Mouse (Mus musculus) liver, adult 2 months (tissue): ENCODE data around the gene Lyrm7.

Experiments used
- CTCF ChIP-seq: fragments of 200-500 bp; IDR thresholded peaks from 2 replicates; pipeline ENCODE4 v1.5.1; 2011; ENCODE audit warnings: low read depth, low read length, control low read depth
- POLR2A ChIP-seq: fragments of 200-500 bp; IDR thresholded peaks from 2 replicates; pipeline ENCODE4 v1.6.1; 2011; ENCODE audit warnings: low read length, control low read depth; ENCODE audit not compliant: insufficient read depth; ENCODE audit errors: extremely low read depth

GRCm38 (mm10) chr11:54871831-54872537 is 11.3 kb upstream of the Lyrm7 start:
- no peak for TF ChIP-seq POLR2A
- TF ChIP-seq CTCF = no peak
